Mouse (Mus musculus): ENCODE data around the gene Ugt1a2. TPM values are rescaled to one million over a fixed set of nuclear protein-coding genes. Genes with fewer than 3 reads are reported as not detected.
A peak's percentile ranks its signal among the peaks of the same experiment; 100 is the strongest.

Ugt1a2 gene
- total and polyA plus RNA-seq, 2 experiments from 2014 or later, result not detected

- Histone ChIP-seq H3K4me1 (ENCODE audit: insufficient read depth, low read length) (no peaks in the 10 kb centered on the region), H3K4me3 (ENCODE audit: low read length) (no peak overlapping the region), H3K9me3 (ENCODE audit: low read length) (peaks cover 97% of the 10 kb centered on the region), H3K27me3 (ENCODE audit: insufficient read depth, low read length) (no peaks in the 10 kb centered on the region), H3K27ac (no peak overlapping the region), H3K4me2 (ENCODE audit: low read depth, low read length) (no peak overlapping the region), H3K9ac (replicated peaks; ENCODE audit: low read length) (no peak overlapping the region), H3K36me3 (ENCODE audit: insufficient read depth, low read length) (no peaks in the 10 kb centered on the region)
- no peak for TF ChIP-seq CTCF (IDR thresholded peaks at IDR 0.05; ENCODE audit: low read depth)
- WGBS, result 75% methylated on average over 6 of the region's 6 CpGs
- DNase-seq (ENCODE audit: low spot score), result no peak
- ATAC-seq, result 0 out of 2 replicates have a peak, but pooled peaks have one; percentile 10
Observed at GRCm38 (mm10) chr1:88238771-88239170, 38.4 kb downstream of the Ugt1a2 start.

GRCm38 (mm10) chr1:88240072-88240471 lies 39.7 kb downstream of the Ugt1a2 start:
- H3K27me3 ChIP-seq (ENCODE audit: insufficient read depth, low read length), result no peaks in the 10 kb centered on the region
- ATAC-seq (no peak), DNase-seq (ENCODE audit: low spot score) (no peak)
- H3K4me1 ChIP-seq (ENCODE audit: insufficient read depth, low read length), result no peaks in the 10 kb centered on the region
- H3K4me3 ChIP-seq (ENCODE audit: low read length), result no peak overlapping the region
- H3K9ac ChIP-seq (replicated peaks; ENCODE audit: low read length), result no peak overlapping the region
- no peak overlapping the region for H3K4me2 ChIP-seq (ENCODE audit: low read depth, low read length)
- H3K9me3 ChIP-seq (ENCODE audit: low read length), result peaks cover 97% of the 10 kb centered on the region
- H3K36me3 ChIP-seq (ENCODE audit: insufficient read depth, low read length), result no peaks in the 10 kb centered on the region
- no peak overlapping the region for H3K27ac ChIP-seq
- no peak for TF ChIP-seq CTCF (IDR thresholded peaks at IDR 0.05; ENCODE audit: low read depth)
- 75% methylated on average over 5 of the region's 5 CpGs for WGBS

- Histone ChIP-seq H3K4me2 (ENCODE audit: low read depth, low read length) (no peak overlapping the region), H3K9ac (replicated peaks; ENCODE audit: low read length) (no peak overlapping the region), H3K36me3 (ENCODE audit: insufficient read depth, low read length) (no peaks in the 10 kb centered on the region), H3K9me3 (ENCODE audit: low read length) (peaks cover 97% of the 10 kb centered on the region), H3K27me3 (ENCODE audit: insufficient read depth, low read length) (no peaks in the 10 kb centered on the region), H3K4me3 (ENCODE audit: low read length) (no peak overlapping the region), H3K4me1 (ENCODE audit: insufficient read depth, low read length) (no peaks in the 10 kb centered on the region), H3K27ac (no peak overlapping the region)
- DNase-seq (ENCODE audit: low spot score) (no peak), ATAC-seq (no peak)
- no peak for TF ChIP-seq CTCF (IDR thresholded peaks at IDR 0.05; ENCODE audit: low read depth)
- 71% methylated on average over 4 of the region's 4 CpGs for WGBS
Observed at GRCm38 (mm10) chr1:88240579-88240978, 40.2 kb downstream of the Ugt1a2 start.

- Histone ChIP-seq H3K4me2 (ENCODE audit: low read depth, low read length) (no peak overlapping the region), H3K9ac (replicated peaks; ENCODE audit: low read length) (no peak overlapping the region), H3K27me3 (ENCODE audit: insufficient read depth, low read length) (no peaks in the 10 kb centered on the region), H3K36me3 (ENCODE audit: insufficient read depth, low read length) (no peaks in the 10 kb centered on the region), H3K4me3 (ENCODE audit: low read length) (no peak overlapping the region), H3K27ac (no peak overlapping the region), H3K4me1 (ENCODE audit: insufficient read depth, low read length) (no peaks in the 10 kb centered on the region), H3K9me3 (ENCODE audit: low read length) (peaks cover 99% of the 10 kb centered on the region)
- no peak for ATAC-seq
- no peak for DNase-seq (ENCODE audit: low spot score)
- no peak for TF ChIP-seq CTCF (IDR thresholded peaks at IDR 0.05; ENCODE audit: low read depth)
- WGBS, result 63% methylated on average over 5 of the region's 5 CpGs
Observed at GRCm38 (mm10) chr1:88243861-88244260, 43.5 kb downstream of the Ugt1a2 start.

GRCm38 (mm10) chr1:88245881-88246280 lies 45.5 kb downstream of the Ugt1a2 start:
- no peak overlapping the region for H3K9ac ChIP-seq (replicated peaks; ENCODE audit: low read length)
- 78% methylated on average over 6 of the region's 6 CpGs for WGBS
- no peak for DNase-seq (ENCODE audit: low spot score)
- peaks cover 99% of the 10 kb centered on the region for H3K9me3 ChIP-seq (ENCODE audit: low read length)
- no peaks in the 10 kb centered on the region for H3K36me3 ChIP-seq (ENCODE audit: insufficient read depth, low read length)
- H3K27me3 ChIP-seq (ENCODE audit: insufficient read depth, low read length), result no peaks in the 10 kb centered on the region
- no peak overlapping the region for H3K4me3 ChIP-seq (ENCODE audit: low read length)
- H3K4me1 ChIP-seq (ENCODE audit: insufficient read depth, low read length), result no peaks in the 10 kb centered on the region
- no peak for ATAC-seq
- H3K27ac ChIP-seq, result no peak overlapping the region
- H3K4me2 ChIP-seq (ENCODE audit: low read depth, low read length), result no peak overlapping the region
- TF ChIP-seq CTCF (IDR thresholded peaks at IDR 0.05; ENCODE audit: low read depth), result no peak

- Histone ChIP-seq H3K9me3 (ENCODE audit: low read length) (peaks cover 98% of the 10 kb centered on the region), H3K4me1 (ENCODE audit: insufficient read depth, low read length) (no peaks in the 10 kb centered on the region), H3K36me3 (ENCODE audit: insufficient read depth, low read length) (no peaks in the 10 kb centered on the region), H3K9ac (replicated peaks; ENCODE audit: low read length) (no peak overlapping the region), H3K4me3 (ENCODE audit: low read length) (no peak overlapping the region), H3K4me2 (ENCODE audit: low read depth, low read length) (no peak overlapping the region), H3K27me3 (ENCODE audit: insufficient read depth, low read length) (no peaks in the 10 kb centered on the region), H3K27ac (no peak overlapping the region)
- DNase-seq (ENCODE audit: low spot score) (no peak), ATAC-seq (no peak)
- 44% methylated on average over 6 of the region's 6 CpGs for WGBS
- no peak for TF ChIP-seq CTCF (IDR thresholded peaks at IDR 0.05; ENCODE audit: low read depth)
Observed at GRCm38 (mm10) chr1:88246386-88246785, 46.0 kb downstream of the Ugt1a2 start.

- Histone ChIP-seq H3K4me2 (ENCODE audit: low read depth, low read length) (no peak overlapping the region), H3K27me3 (ENCODE audit: insufficient read depth, low read length) (no peaks in the 10 kb centered on the region), H3K36me3 (ENCODE audit: insufficient read depth, low read length) (no peaks in the 10 kb centered on the region), H3K9ac (replicated peaks; ENCODE audit: low read length) (no peak overlapping the region), H3K4me1 (ENCODE audit: insufficient read depth, low read length) (no peaks in the 10 kb centered on the region), H3K9me3 (ENCODE audit: low read length) (peaks cover 94% of the 10 kb centered on the region), H3K27ac (no peak overlapping the region), H3K4me3 (ENCODE audit: low read length) (no peak overlapping the region)
- 46% methylated on average over 2 of the region's 2 CpGs for WGBS
- DNase-seq (ENCODE audit: low spot score), result no peak
- ATAC-seq, result no peak
- TF ChIP-seq CTCF (IDR thresholded peaks at IDR 0.05; ENCODE audit: low read depth), result no peak
Observed at GRCm38 (mm10) chr1:88247660-88248059, 47.3 kb downstream of the Ugt1a2 start.
